Mouse (Mus musculus): Measurements from ENCODE around the gene Mmp27. TPM values are rescaled to one million over a fixed set of nuclear protein-coding genes. Genes with fewer than 3 reads are reported as not detected.

The Mmp27 gene
- polyA plus RNA-seq, 2 experiments = 0.05 to 0.12 TPM

GRCm38 (mm10) chr9:7560026-7560425, 11.2 kb upstream of the Mmp27 start:
- no peak for DNase-seq (ENCODE audit: low spot score)
- 69% methylated on average over 4 of the region's 4 CpGs for WGBS
- ATAC-seq (ENCODE audit: low FRiP score, low read depth) = no peak

GRCm38 (mm10) chr9:7567376-7567775, 3.8 kb upstream of the Mmp27 start:
- H3K36me3 ChIP-seq (ENCODE audit: control insufficient read depth, insufficient read depth, low read length) = no peaks in the 10 kb centered on the region
- no peak overlapping the region for H3K4me3 ChIP-seq (replicated peaks; ENCODE audit: low read length)
- H3K4me2 ChIP-seq (replicated peaks; ENCODE audit: low read depth, low read length, severe bottlenecking) = no peak overlapping the region
- H3K4me1 ChIP-seq (ENCODE audit: control insufficient read depth, insufficient read depth, low read length) = 0 out of 2 replicates have a peak, but pooled peaks cover 2% of the 10 kb centered on the region
- H3K9ac ChIP-seq (ENCODE audit: low read depth, low read length, severe bottlenecking) = no peak overlapping the region
- WGBS = 67% methylated on average over 7 of the region's 7 CpGs
- TF ChIP-seq POLR2A (IDR thresholded peaks at IDR 0.05; ENCODE audit: borderline replicate concordance, extremely low read depth, insufficient read depth, insufficient read length) = no peak
- H3K27ac ChIP-seq (replicated peaks; ENCODE audit: low read depth, low read length) = no peak overlapping the region
- ATAC-seq (ENCODE audit: low FRiP score, low read depth) (no peak), DNase-seq (ENCODE audit: low spot score) (no peak)
- no peaks in the 10 kb centered on the region for H3K9me3 ChIP-seq (ENCODE audit: control insufficient read depth, low read length)
- H3K27me3 ChIP-seq (ENCODE audit: control insufficient read depth, insufficient read depth, low read length) = no peaks in the 10 kb centered on the region

More at GRCm38 (mm10) chr9:7560026-7560425, 11.2 kb upstream of the Mmp27 start:
- Histone ChIP-seq H3K9me3 (ENCODE audit: control insufficient read depth, low read length) (no peaks in the 10 kb centered on the region), H3K9ac (ENCODE audit: low read depth, low read length, severe bottlenecking) (no peak overlapping the region), H3K4me1 (ENCODE audit: control insufficient read depth, insufficient read depth, low read length) (no peaks in the 10 kb centered on the region), H3K27me3 (ENCODE audit: control insufficient read depth, insufficient read depth, low read length) (no peaks in the 10 kb centered on the region), H3K27ac (replicated peaks; ENCODE audit: low read depth, low read length) (no peak overlapping the region), H3K4me3 (replicated peaks; ENCODE audit: low read length) (no peak overlapping the region), H3K36me3 (ENCODE audit: control insufficient read depth, insufficient read depth, low read length) (no peaks in the 10 kb centered on the region), H3K4me2 (replicated peaks; ENCODE audit: low read depth, low read length, severe bottlenecking) (no peak overlapping the region)
- no peak for TF ChIP-seq POLR2A (IDR thresholded peaks at IDR 0.05; ENCODE audit: borderline replicate concordance, extremely low read depth, insufficient read depth, insufficient read length)

GRCm38 (mm10) chr9:7567923-7568322, 3.3 kb upstream of the Mmp27 start:
- DNase-seq (ENCODE audit: low spot score) = no peak
- Histone ChIP-seq H3K36me3 (ENCODE audit: control insufficient read depth, insufficient read depth, low read length) (no peaks in the 10 kb centered on the region), H3K4me2 (replicated peaks; ENCODE audit: low read depth, low read length, severe bottlenecking) (no peak overlapping the region), H3K27me3 (ENCODE audit: control insufficient read depth, insufficient read depth, low read length) (no peaks in the 10 kb centered on the region), H3K4me3 (replicated peaks; ENCODE audit: low read length) (no peak overlapping the region), H3K9me3 (ENCODE audit: control insufficient read depth, low read length) (no peaks in the 10 kb centered on the region), H3K9ac (ENCODE audit: low read depth, low read length, severe bottlenecking) (no peak overlapping the region), H3K4me1 (ENCODE audit: control insufficient read depth, insufficient read depth, low read length) (peaks cover 5% of the 10 kb centered on the region; the same call in 1 of the 2 replicates), H3K27ac (replicated peaks; ENCODE audit: low read depth, low read length) (no peak overlapping the region)
- 55% methylated on average over 2 of the region's 2 CpGs for WGBS
- no peak for ATAC-seq (ENCODE audit: low FRiP score, low read depth)
- TF ChIP-seq POLR2A (IDR thresholded peaks at IDR 0.05; ENCODE audit: borderline replicate concordance, extremely low read depth, insufficient read depth, insufficient read length) = no peak

GRCm38 (mm10) chr9:7570485-7570884, 711 bp upstream of the Mmp27 start:
- H3K9ac ChIP-seq (ENCODE audit: low read depth, low read length, severe bottlenecking) = no peak overlapping the region
- 94% methylated on average over 1 of the region's 1 CpGs for WGBS

GRCm38 (mm10) chr9:7572188-7572587, 992 bp downstream of the Mmp27 start:
- H3K27me3 ChIP-seq (ENCODE audit: control insufficient read depth, insufficient read depth, low read length) = no peaks in the 10 kb centered on the region
- H3K9me3 ChIP-seq (ENCODE audit: control insufficient read depth, low read length) = no peaks in the 10 kb centered on the region
- ATAC-seq (ENCODE audit: low FRiP score, low read depth) (no peak), DNase-seq (ENCODE audit: low spot score) (no peak)
- no peak overlapping the region for H3K4me2 ChIP-seq (replicated peaks; ENCODE audit: low read depth, low read length, severe bottlenecking)
- H3K36me3 ChIP-seq (ENCODE audit: control insufficient read depth, insufficient read depth, low read length) = no peaks in the 10 kb centered on the region
- no peak overlapping the region for H3K27ac ChIP-seq (replicated peaks; ENCODE audit: low read depth, low read length)
- TF ChIP-seq POLR2A (IDR thresholded peaks at IDR 0.05; ENCODE audit: borderline replicate concordance, extremely low read depth, insufficient read depth, insufficient read length) = no peak
- H3K4me3 ChIP-seq (replicated peaks; ENCODE audit: low read length) = no peak overlapping the region
- H3K4me1 ChIP-seq (ENCODE audit: control insufficient read depth, insufficient read depth, low read length) = peaks cover 6% of the 10 kb centered on the region; the same call in 1 of the 2 replicates
- 80% methylated on average over 7 of the region's 7 CpGs for WGBS
- no peak overlapping the region for H3K9ac ChIP-seq (ENCODE audit: low read depth, low read length, severe bottlenecking)

More at GRCm38 (mm10) chr9:7570485-7570884, 711 bp upstream of the Mmp27 start:
- DNase-seq (ENCODE audit: low spot score) = no peak
- peaks cover 6% of the 10 kb centered on the region; the same call in 1 of the 2 replicates for H3K4me1 ChIP-seq (ENCODE audit: control insufficient read depth, insufficient read depth, low read length)
- no peaks in the 10 kb centered on the region for H3K36me3 ChIP-seq (ENCODE audit: control insufficient read depth, insufficient read depth, low read length)
- ATAC-seq (ENCODE audit: low FRiP score, low read depth) = no peak
- H3K4me3 ChIP-seq (replicated peaks; ENCODE audit: low read length) = no peak overlapping the region
- no peaks in the 10 kb centered on the region for H3K9me3 ChIP-seq (ENCODE audit: control insufficient read depth, low read length)
- no peaks in the 10 kb centered on the region for H3K27me3 ChIP-seq (ENCODE audit: control insufficient read depth, insufficient read depth, low read length)
- no peak overlapping the region for H3K4me2 ChIP-seq (replicated peaks; ENCODE audit: low read depth, low read length, severe bottlenecking)
- no peak for TF ChIP-seq POLR2A (IDR thresholded peaks at IDR 0.05; ENCODE audit: borderline replicate concordance, extremely low read depth, insufficient read depth, insufficient read length)
- H3K27ac ChIP-seq (replicated peaks; ENCODE audit: low read depth, low read length) = no peak overlapping the region

All from limb, embryonic 14.5 days (tissue).